In the genomic region with DNA sequence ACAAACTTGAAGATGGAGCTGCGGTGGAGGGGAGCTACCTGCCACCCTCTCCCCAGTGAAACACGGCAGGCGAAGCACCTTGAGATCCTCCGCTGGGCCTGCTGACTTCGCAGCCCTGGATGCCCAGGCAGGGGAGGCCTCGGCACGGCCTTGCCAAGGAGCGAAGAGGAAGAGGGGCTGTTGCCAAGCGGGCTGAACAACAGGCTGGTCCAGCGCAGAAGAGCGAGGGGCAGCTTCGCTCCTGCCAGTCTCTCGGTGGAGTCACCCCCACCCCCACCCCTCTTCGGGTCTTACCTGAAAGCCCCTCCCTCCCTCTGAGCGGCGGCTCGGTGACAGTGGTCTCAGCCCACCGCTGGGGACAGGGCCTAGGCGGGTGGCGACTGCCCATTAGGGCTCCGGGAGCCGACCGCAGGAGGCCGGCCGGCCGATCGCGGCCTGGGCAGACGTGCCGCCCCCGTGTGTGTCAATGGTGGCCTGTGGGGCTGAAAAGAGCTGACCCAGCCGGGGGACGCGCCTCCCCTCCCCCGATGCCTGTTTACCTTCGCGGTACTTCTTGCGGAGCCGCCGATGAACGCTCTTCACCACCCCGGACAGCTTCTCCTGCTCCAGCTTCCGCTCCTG, we compare ENCODE assay signal across 8 mouse cellular contexts. TPM values are rescaled to one million over a fixed set of nuclear protein-coding genes. Genes with fewer than 3 reads are reported as not detected.
DNase-seq lines count a peak whose midpoint lies in the region; ATAC-seq lines count a peak whose summit lies in the region.

No protein-coding gene starts in this region.

- peak overlapping the region; percentile 89 for H3K4me2 ChIP-seq in liver, embryonic 12.5 days
- peak overlapping the region; percentile 86 for H3K4me2 ChIP-seq in neural tube, embryonic 13.5 days

- no peaks in the 10 kb centered on the region for H3K9me3 ChIP-seq in liver, embryonic 12.5 days (replicated peaks)
- H3K9me3 ChIP-seq in neural tube, embryonic 13.5 days, result no peaks in the 10 kb centered on the region

- ATAC-seq in liver, embryonic 12.5 days, result peak; percentile 51
- ATAC-seq in neural tube, embryonic 13.5 days (ENCODE audit: low read depth), result peak; percentile 84

- DNase-seq in CD4-positive, CD25-positive, alpha-beta regulatory T cell, adult 2 months (ENCODE audit: low read depth, low spot score), result peak; percentile 56
- DNase-seq in adrenal gland, adult 18-20 months (ENCODE audit: low spot score in 2 of 2), result peak; percentile 43 to 45
- peak; percentile 74 for DNase-seq in embryo, embryonic 11 days
- DNase-seq in gastrocnemius, postnatal 14 days, result peak; percentile 49
- peak; percentile 33 to 50 for DNase-seq in kidney, adult 8-10 months
- peak; percentile 44 to 47 for DNase-seq in thymus, adult 18-20 months

- peak overlapping the region; percentile 92 for H3K9ac ChIP-seq in liver, embryonic 12.5 days
- peak overlapping the region; percentile 90 for H3K9ac ChIP-seq in neural tube, embryonic 13.5 days

- H3K36me3 ChIP-seq in liver, embryonic 12.5 days, result no peaks in the 10 kb centered on the region
- H3K36me3 ChIP-seq in neural tube, embryonic 13.5 days, result no peaks in the 10 kb centered on the region

- intact Hi-C loops in gastrocnemius, postnatal 14 days (cut with DNase I; ENCODE audit: low total_unique reads), result no loop called here

- peak overlapping the region; percentile 86 for H3K27ac ChIP-seq in liver, embryonic 12.5 days
- H3K27ac ChIP-seq in neural tube, embryonic 13.5 days (replicated peaks), result peak overlapping the region; percentile 95

- WGBS in liver, embryonic 12.5 days (ENCODE audit: insufficient replicate concordance), result under 1% methylated on average over 38 of the region's 43 CpGs
- WGBS in neural tube, embryonic 13.5 days, result under 1% methylated on average over 41 of the region's 43 CpGs

- peaks cover 15% of the 10 kb centered on the region for H3K4me1 ChIP-seq in liver, embryonic 12.5 days
- H3K4me1 ChIP-seq in neural tube, embryonic 13.5 days (replicated peaks), result peaks cover 26% of the 10 kb centered on the region

- no peaks in the 10 kb centered on the region for H3K27me3 ChIP-seq in liver, embryonic 12.5 days (replicated peaks)
- H3K27me3 ChIP-seq in neural tube, embryonic 13.5 days, result no peaks in the 10 kb centered on the region

- peak overlapping the region; percentile 84 for H3K4me3 ChIP-seq in liver, embryonic 12.5 days
- peak overlapping the region; percentile 83 for H3K4me3 ChIP-seq in neural tube, embryonic 13.5 days

RNA-seq across cellular contexts. Expression of a gene that starts 0.5 kb away (rescaled TPM):
- total RNA-seq in adrenal gland, adult 18-20 months (2021), result 10 to 100 TPM; 10.8 to 11.3 TPM
- total RNA-seq in gastrocnemius, postnatal 14 days (2021), result 1 to 10 TPM; 6.7 to 7.8 TPM
- polyA plus RNA-seq in liver, embryonic 12.5 days (2016; fragmentation: Nextera tagmentation; extraction: Ambion mirVana), result 6.4 and 7.1 TPM in 2 replicates
- polyA plus RNA-seq in neural tube, embryonic 13.5 days (2015; fragmentation: Nextera tagmentation; extraction: Ambion mirVana), result 21.7 and 24.1 TPM in 2 replicates

Comparison
In these comparisons a context has a peak if more than half of its experiments do, and no peak if none do; other contexts are left out.
1. Peak in every context shown above with its lines: DNase-seq, ATAC-seq, H3K4me3 ChIP-seq and H3K27ac ChIP-seq.